Mouse (Mus musculus) heart, postnatal 0 days (tissue): Measurements from ENCODE around the gene Gm609.

Source experiments
- CTCF ChIP-seq: IDR thresholded peaks from 2 replicates; pipeline ENCODE4 v1.5.1; 2016; ENCODE audit warnings: antibody characterized with exemption, control low read depth, low read depth
- EP300 ChIP-seq: IDR thresholded peaks from 2 replicates; pipeline ENCODE4 v1.6.1; 2016; ENCODE audit warnings: antibody characterized with exemption, low read depth

- TF ChIP-seq CTCF (no peak), EP300 (no peak)
These were observed at the start of gene Gm609 for GRCm38 (mm10) chr16:45492927-45493326.
